Mouse (Mus musculus): ENCODE data around the gene Fank1.

Gene Fank1

GRCm38 (mm10) chr7:133776626-133776996 lies at the start of gene Fank1:
TSS of gene Fank1 (plus strand) at chr7:133776861.
- peak; percentile 85 for DNase-seq (ENCODE audit: low read depth, low spot score)

- DNase-seq (ENCODE audit: low read depth, low spot score) = no peak
Measured at GRCm38 (mm10) chr7:133727027-133727426, 49.6 kb upstream of the Fank1 start.

- DNase-seq (ENCODE audit: low read depth, low spot score) = no peak
Measured at GRCm38 (mm10) chr7:133729351-133729750, 47.3 kb upstream of the Fank1 start.

GRCm38 (mm10) chr7:133730324-133731191 lies 46.1 kb upstream of the Fank1 start:
- no peak for DNase-seq (ENCODE audit: low read depth, low spot score)

- no peak for DNase-seq (ENCODE audit: low read depth, low spot score)
Measured at GRCm38 (mm10) chr7:133731971-133732645, 44.6 kb upstream of the Fank1 start.

GRCm38 (mm10) chr7:133740558-133740957 lies 36.1 kb upstream of the Fank1 start:
- DNase-seq (ENCODE audit: low read depth, low spot score) = no peak

GRCm38 (mm10) chr7:133742530-133743325 lies 33.9 kb upstream of the Fank1 start:
- DNase-seq (ENCODE audit: low read depth, low spot score) = no peak

GRCm38 (mm10) chr7:133743611-133744010 lies 33.0 kb upstream of the Fank1 start:
- DNase-seq (ENCODE audit: low read depth, low spot score) = no peak

- no peak for DNase-seq (ENCODE audit: low read depth, low spot score)
Measured at GRCm38 (mm10) chr7:133744209-133744608, 32.5 kb upstream of the Fank1 start.

GRCm38 (mm10) chr7:133744701-133745100 lies 32.0 kb upstream of the Fank1 start:
- no peak for DNase-seq (ENCODE audit: low read depth, low spot score)

GRCm38 (mm10) chr7:133747372-133747771 lies 29.3 kb upstream of the Fank1 start:
- no peak for DNase-seq (ENCODE audit: low read depth, low spot score)

- no peak for DNase-seq (ENCODE audit: low read depth, low spot score)
Measured at GRCm38 (mm10) chr7:133748753-133749152, 27.9 kb upstream of the Fank1 start.

- DNase-seq (ENCODE audit: low read depth, low spot score) = no peak
Measured at GRCm38 (mm10) chr7:133750666-133751065, 26.0 kb upstream of the Fank1 start.

- DNase-seq (ENCODE audit: low read depth, low spot score) = no peak
Measured at GRCm38 (mm10) chr7:133751163-133751562, 25.5 kb upstream of the Fank1 start.

- no peak for DNase-seq (ENCODE audit: low read depth, low spot score)
Measured at GRCm38 (mm10) chr7:133757961-133758455, 18.7 kb upstream of the Fank1 start.

GRCm38 (mm10) chr7:133758716-133759115 lies 17.9 kb upstream of the Fank1 start:
- peak; percentile 59 for DNase-seq (ENCODE audit: low read depth, low spot score)

GRCm38 (mm10) chr7:133759611-133760353 lies 16.9 kb upstream of the Fank1 start:
- peak; percentile 99 for DNase-seq (ENCODE audit: low read depth, low spot score)

GRCm38 (mm10) chr7:133762696-133763095 lies 14.0 kb upstream of the Fank1 start:
- DNase-seq (ENCODE audit: low read depth, low spot score) = no peak

- DNase-seq (ENCODE audit: low read depth, low spot score) = no peak
Measured at GRCm38 (mm10) chr7:133764425-133764824, 12.2 kb upstream of the Fank1 start.

- no peak for DNase-seq (ENCODE audit: low read depth, low spot score)
Measured at GRCm38 (mm10) chr7:133765240-133765848, 11.3 kb upstream of the Fank1 start.

GRCm38 (mm10) chr7:133765849-133766243 lies 10.8 kb upstream of the Fank1 start:
- no peak for DNase-seq (ENCODE audit: low read depth, low spot score)
